Mouse (Mus musculus) lung, adult 18-20 months (tissue): Measurements from ENCODE around the gene Gm9844.
A peak's percentile ranks its signal among the peaks of the same experiment; 100 is the strongest.
"Not testable (repeated sequence)": the region's sequence is repeated elsewhere in the genome, so short reads cannot be mapped to it uniquely, and the experiment has no call there.

Source experiments
- DNase-seq, 2 experiments: peaks; one replicate each; pipeline ENCODE4 v3.0.0; 2022; ENCODE audit warnings: mixed read lengths in 2 of 2

The Gm9844 gene

GRCm38 (mm10) chr7:24861913-24862312 lies at the start of gene Gm9844:
Gene Gm9844 (plus strand): TSS chr7:24862213.
- no peak for DNase-seq

- DNase-seq, result peak; percentile 63 to 70
Observed at GRCm38 (mm10) chr7:24817502-24817901, 44.5 kb upstream of the Gm9844 start.

- no peak for DNase-seq
Observed at GRCm38 (mm10) chr7:24824452-24824851, 37.6 kb upstream of the Gm9844 start.

- no peak for DNase-seq
Observed at GRCm38 (mm10) chr7:24827181-24827580, 34.8 kb upstream of the Gm9844 start.

GRCm38 (mm10) chr7:24838732-24839409 lies 23.1 kb upstream of the Gm9844 start:
- DNase-seq, result not testable (repeated sequence)

GRCm38 (mm10) chr7:24839410-24839808 lies 22.6 kb upstream of the Gm9844 start:
- no peak for DNase-seq

GRCm38 (mm10) chr7:24840331-24840730 lies 21.7 kb upstream of the Gm9844 start:
- DNase-seq, result no peak

- no peak for DNase-seq
Observed at GRCm38 (mm10) chr7:24841009-24841408, 21.0 kb upstream of the Gm9844 start.

GRCm38 (mm10) chr7:24844144-24844543 lies 17.9 kb upstream of the Gm9844 start:
- DNase-seq, result no peak

- DNase-seq, result no peak
Observed at GRCm38 (mm10) chr7:24845181-24845580, 16.8 kb upstream of the Gm9844 start.

GRCm38 (mm10) chr7:24845713-24846112 lies 16.3 kb upstream of the Gm9844 start:
- DNase-seq, result no peak

- DNase-seq, result not testable (repeated sequence)
Observed at GRCm38 (mm10) chr7:24846576-24846975, 15.4 kb upstream of the Gm9844 start.

- DNase-seq, result no peak
Observed at GRCm38 (mm10) chr7:24850162-24850561, 11.9 kb upstream of the Gm9844 start.

GRCm38 (mm10) chr7:24850899-24851303 lies 11.1 kb upstream of the Gm9844 start:
- DNase-seq, result peak in 1 of 2 experiments; percentile 19

- DNase-seq, result no peak
Observed at GRCm38 (mm10) chr7:24851596-24852325, 10.3 kb upstream of the Gm9844 start.

GRCm38 (mm10) chr7:24852557-24853232 lies 9.3 kb upstream of the Gm9844 start:
- no peak for DNase-seq

- no peak for DNase-seq
Observed at GRCm38 (mm10) chr7:24853233-24853563, 8.8 kb upstream of the Gm9844 start.

- no peak for DNase-seq
Observed at GRCm38 (mm10) chr7:24853695-24854094, 8.3 kb upstream of the Gm9844 start.

GRCm38 (mm10) chr7:24856460-24857120 lies 5.4 kb upstream of the Gm9844 start:
- DNase-seq, result no peak

- DNase-seq, result no peak
Observed at GRCm38 (mm10) chr7:24859234-24859633, 2.8 kb upstream of the Gm9844 start.

- DNase-seq, result no peak
Observed at GRCm38 (mm10) chr7:24862853-24863252, 840 bp downstream of the Gm9844 start.

- DNase-seq, result no peak
Observed at GRCm38 (mm10) chr7:24864156-24864555, 2.1 kb downstream of the Gm9844 start.

GRCm38 (mm10) chr7:24869080-24869479 lies 7.1 kb downstream of the Gm9844 start:
- DNase-seq, result no peak
